Mouse (Mus musculus) forebrain, postnatal 0 days (tissue): Measurements from ENCODE around the gene Kcnab1. TPM values are rescaled to one million over a fixed set of nuclear protein-coding genes. Genes with fewer than 3 reads are reported as not detected.
A peak's percentile ranks its signal among the peaks of the same experiment; 100 is the strongest.

Source experiments
- ATAC-seq: fragments of 200-750 bp; cut with Nextera tagmentation; 2 replicates; pipeline ENCODE4 v1.8.0; 2017; ENCODE audit warnings: mild to moderate bottlenecking, moderate library complexity
- DNase-seq: peaks from one replicate; pipeline ENCODE4 v3.0.0-alpha.2; 2015
- H3K27ac ChIP-seq: fragments of 300-500 bp; sonication (generic); 2 replicates; pipeline ENCODE4 v1.5.1; 2014; ENCODE audit warnings: low read depth, mild to moderate bottlenecking, antibody characterized with exemption, low read length, moderate library complexity, mixed read lengths
- H3K27me3 ChIP-seq: fragments of 300-500 bp; sonication (generic); 2 replicates; pipeline ENCODE4 v1.6.1; 2014; ENCODE audit warnings: mild to moderate bottlenecking, low read length, mixed read lengths; ENCODE audit not compliant: insufficient read depth
- H3K36me3 ChIP-seq: fragments of 300-500 bp; sonication (generic); 2 replicates; pipeline ENCODE4 v1.6.1; 2014; ENCODE audit warnings: mild to moderate bottlenecking, moderate library complexity; ENCODE audit not compliant: insufficient read depth
- H3K4me1 ChIP-seq: fragments of 300-500 bp; sonication (generic); 2 replicates; pipeline ENCODE4 v1.6.1; 2014; ENCODE audit warnings: antibody characterized with exemption; ENCODE audit not compliant: insufficient read depth
- H3K4me2 ChIP-seq: fragments of 300-500 bp; sonication (generic); 2 replicates; pipeline ENCODE4 v1.6.1; 2014; ENCODE audit warnings: low read depth, mild to moderate bottlenecking, moderate library complexity
- H3K4me3 ChIP-seq: fragments of 300-500 bp; sonication (generic); 2 replicates; pipeline ENCODE4 v1.5.1; 2014; ENCODE audit warnings: low read depth, low read length, mixed read lengths
- H3K9ac ChIP-seq: fragments of 300-500 bp; sonication (generic); 2 replicates; pipeline ENCODE4 v1.6.1; 2014; ENCODE audit warnings: mild to moderate bottlenecking
- H3K9me3 ChIP-seq: fragments of 300-500 bp; sonication (generic); 2 replicates; pipeline ENCODE4 v1.6.1; 2016; ENCODE audit warnings: low read length
- CTCF ChIP-seq: sonication (generic); IDR thresholded peaks from 2 replicates; pipeline ENCODE4 v1.5.1; 2016; ENCODE audit warnings: antibody characterized with exemption, control low read depth, low read depth
- WGBS: fragments of 180-500 bp; shearing (Covaris S2); extraction: QIAGEN DNeasy Blood & Tissue Kit; methylation state at CpG from one replicate; pipeline ENCODE4 v1.1.7; 2014; 5-methylcytosine and 5-hydroxymethylcytosine counted together
- polyA plus RNA-seq: library from polyadenylated mRNA; unstranded; fragments of >200 nt; fragmentation: Nextera tagmentation; extraction: Ambion mirVana; gene quantifications from 2 replicates; pipeline ENCODE4 v1.2.1, GENCODE M21; 2015
- total RNA-seq: library from RNA; depleted of rRNA; stranded (reverse); fragments of >200 nt; gene quantifications from 2 replicates; pipeline ENCODE4 v1.2.3, GENCODE M21; 2014

Kcnab1 gene
- total and polyA plus RNA-seq, 2 experiments from 2014 or later = 7.3 to 10.9 TPM

GRCm38 (mm10) chr3:65372552-65372951 is 263.4 kb downstream of the Kcnab1 start:
- no peak for DNase-seq
- no peaks in the 10 kb centered on the region for H3K27me3 ChIP-seq
- H3K9ac ChIP-seq = no peak overlapping the region
- H3K4me1 ChIP-seq = no peaks in the 10 kb centered on the region
- H3K27ac ChIP-seq = no peak overlapping the region
- H3K4me3 ChIP-seq = no peak overlapping the region
- no peak for TF ChIP-seq CTCF
- ATAC-seq = no peak
- H3K9me3 ChIP-seq = no peaks in the 10 kb centered on the region
- H3K36me3 ChIP-seq = peaks cover 20% of the 10 kb centered on the region
- WGBS = 93% methylated on average over 4 of the region's 4 CpGs
- H3K4me2 ChIP-seq = no peak overlapping the region

GRCm38 (mm10) chr3:65373594-65374182 is 264.5 kb downstream of the Kcnab1 start:
- WGBS = 68% methylated on average over 5 of the region's 5 CpGs
- no peak for TF ChIP-seq CTCF
- no peak overlapping the region for H3K27ac ChIP-seq

GRCm38 (mm10) chr3:65374729-65375128 is 265.5 kb downstream of the Kcnab1 start:
- TF ChIP-seq CTCF = no peak
- H3K9ac ChIP-seq = no peak overlapping the region
- ATAC-seq (no peak), DNase-seq (no peak)
- 75% methylated on average over 3 of the region's 3 CpGs for WGBS
- H3K27ac ChIP-seq = no peak overlapping the region
- no peak overlapping the region for H3K4me3 ChIP-seq
- H3K36me3 ChIP-seq = peaks cover 22% of the 10 kb centered on the region
- no peak overlapping the region for H3K4me2 ChIP-seq
- no peaks in the 10 kb centered on the region for H3K27me3 ChIP-seq
- no peaks in the 10 kb centered on the region for H3K9me3 ChIP-seq
- no peaks in the 10 kb centered on the region for H3K4me1 ChIP-seq

More at GRCm38 (mm10) chr3:65373594-65374182, 264.5 kb downstream of the Kcnab1 start:
- Histone ChIP-seq H3K9me3 (no peaks in the 10 kb centered on the region), H3K4me2 (no peak overlapping the region), H3K4me3 (no peak overlapping the region), H3K9ac (no peak overlapping the region), H3K27me3 (no peaks in the 10 kb centered on the region), H3K4me1 (no peaks in the 10 kb centered on the region), H3K36me3 (peaks cover 20% of the 10 kb centered on the region)
- ATAC-seq (no peak), DNase-seq (no peak)

GRCm38 (mm10) chr3:65378724-65379123 is 269.5 kb downstream of the Kcnab1 start:
- Histone ChIP-seq H3K27ac (no peak overlapping the region), H3K9ac (no peak overlapping the region), H3K4me2 (no peak overlapping the region), H3K9me3 (no peaks in the 10 kb centered on the region), H3K4me3 (no peak overlapping the region), H3K27me3 (no peaks in the 10 kb centered on the region), H3K4me1 (no peaks in the 10 kb centered on the region), H3K36me3 (peaks cover 15% of the 10 kb centered on the region)
- ATAC-seq (no peak), DNase-seq (no peak)
- TF ChIP-seq CTCF = no peak

GRCm38 (mm10) chr3:65379884-65380539 is 270.8 kb downstream of the Kcnab1 start:
- Histone ChIP-seq H3K4me1 (no peaks in the 10 kb centered on the region), H3K4me3 (no peak overlapping the region), H3K27ac (no peak overlapping the region), H3K36me3 (peaks cover 22% of the 10 kb centered on the region), H3K9ac (no peak overlapping the region), H3K27me3 (no peaks in the 10 kb centered on the region), H3K9me3 (no peaks in the 10 kb centered on the region), H3K4me2 (no peak overlapping the region)
- peak; percentile 62 for DNase-seq
- ATAC-seq = no peak
- TF ChIP-seq CTCF = peak; percentile 81
- WGBS = 68% methylated on average over 4 of the region's 4 CpGs

- DNase-seq = no peak
- peaks cover 32% of the 10 kb centered on the region for H3K36me3 ChIP-seq
- 85% methylated on average over 4 of the region's 4 CpGs for WGBS
Measured at GRCm38 (mm10) chr3:65381094-65381493, 271.9 kb downstream of the Kcnab1 start.

GRCm38 (mm10) chr3:65384431-65384830 is 275.2 kb downstream of the Kcnab1 start:
- Histone ChIP-seq H3K9me3 (no peaks in the 10 kb centered on the region), H3K9ac (no peak overlapping the region), H3K4me1 (no peaks in the 10 kb centered on the region), H3K36me3 (peaks cover 43% of the 10 kb centered on the region), H3K27me3 (no peaks in the 10 kb centered on the region), H3K4me2 (no peak overlapping the region), H3K27ac (no peak overlapping the region), H3K4me3 (no peak overlapping the region)
- ATAC-seq (no peak), DNase-seq (no peak)
- TF ChIP-seq CTCF = no peak
- WGBS = 93% methylated on average over 3 of the region's 3 CpGs

More at GRCm38 (mm10) chr3:65381094-65381493, 271.9 kb downstream of the Kcnab1 start:
- no peak for ATAC-seq
- no peak for TF ChIP-seq CTCF
- no peaks in the 10 kb centered on the region for H3K27me3 ChIP-seq
- no peak overlapping the region for H3K9ac ChIP-seq
- no peak overlapping the region for H3K4me2 ChIP-seq
- no peaks in the 10 kb centered on the region for H3K4me1 ChIP-seq
- H3K9me3 ChIP-seq = no peaks in the 10 kb centered on the region
- H3K4me3 ChIP-seq = no peak overlapping the region
- H3K27ac ChIP-seq = no peak overlapping the region
